Mouse (Mus musculus) right cerebral cortex, adult 2 months (tissue): ENCODE measurements around the gene Nt5c1b.
A peak's percentile ranks its signal among the peaks of the same experiment; 100 is the strongest.

Source experiments
- DNase-seq, 2 experiments: peaks; one replicate each; pipeline ENCODE4 v3.0.0; 2021 to 2022; ENCODE audit warnings: low spot score in 2 of 2

Nt5c1b gene

GRCm38 (mm10) chr12:10369673-10370072 is at the start of gene Nt5c1b:
Nt5c1b (plus strand) TSS chr12:10369973.
- no peak for DNase-seq

GRCm38 (mm10) chr12:10327651-10328050 is 42.1 kb upstream of the Nt5c1b start:
- DNase-seq, result no peak

- no peak for DNase-seq
Observed at GRCm38 (mm10) chr12:10329460-10329859, 40.3 kb upstream of the Nt5c1b start.

GRCm38 (mm10) chr12:10340604-10341003 is 29.2 kb upstream of the Nt5c1b start:
- no peak for DNase-seq

GRCm38 (mm10) chr12:10350706-10351105 is 19.1 kb upstream of the Nt5c1b start:
- no peak for DNase-seq

GRCm38 (mm10) chr12:10357756-10358155 is 12.0 kb upstream of the Nt5c1b start:
- DNase-seq, result no peak

GRCm38 (mm10) chr12:10390671-10391441 is 21.1 kb downstream of the Nt5c1b start, which contains the start of gene Rdh14:
Rdh14 (plus strand) TSS chr12:10390772.
- peak; percentile 97 to 99 for DNase-seq

GRCm38 (mm10) chr12:10400788-10401187 is 31.0 kb downstream of the Nt5c1b start:
- DNase-seq, result peak in 1 of 2 experiments; percentile 20

- DNase-seq, result no peak
Observed at GRCm38 (mm10) chr12:10402421-10403115, 32.8 kb downstream of the Nt5c1b start.

- no peak for DNase-seq
Observed at GRCm38 (mm10) chr12:10410511-10411179, 40.9 kb downstream of the Nt5c1b start.

- no peak for DNase-seq
Observed at GRCm38 (mm10) chr12:10411453-10411852, 41.7 kb downstream of the Nt5c1b start.

- DNase-seq, result no peak
Observed at GRCm38 (mm10) chr12:10422347-10422746, 52.6 kb downstream of the Nt5c1b start.

- DNase-seq, result no peak
Observed at GRCm38 (mm10) chr12:10425982-10426863, 56.5 kb downstream of the Nt5c1b start.

GRCm38 (mm10) chr12:10430999-10431398 is 61.2 kb downstream of the Nt5c1b start:
- no peak for DNase-seq

GRCm38 (mm10) chr12:10438054-10439001 is 68.6 kb downstream of the Nt5c1b start:
- peak; percentile 88 to 90 for DNase-seq
